Mouse (Mus musculus) right cerebral cortex, postnatal 25 days (tissue): Measurements from ENCODE around the gene Med28.

Experiments
- DNase-seq: peaks from one replicate; pipeline ENCODE4 v3.0.0; 2022

The Med28 gene

DNA sequence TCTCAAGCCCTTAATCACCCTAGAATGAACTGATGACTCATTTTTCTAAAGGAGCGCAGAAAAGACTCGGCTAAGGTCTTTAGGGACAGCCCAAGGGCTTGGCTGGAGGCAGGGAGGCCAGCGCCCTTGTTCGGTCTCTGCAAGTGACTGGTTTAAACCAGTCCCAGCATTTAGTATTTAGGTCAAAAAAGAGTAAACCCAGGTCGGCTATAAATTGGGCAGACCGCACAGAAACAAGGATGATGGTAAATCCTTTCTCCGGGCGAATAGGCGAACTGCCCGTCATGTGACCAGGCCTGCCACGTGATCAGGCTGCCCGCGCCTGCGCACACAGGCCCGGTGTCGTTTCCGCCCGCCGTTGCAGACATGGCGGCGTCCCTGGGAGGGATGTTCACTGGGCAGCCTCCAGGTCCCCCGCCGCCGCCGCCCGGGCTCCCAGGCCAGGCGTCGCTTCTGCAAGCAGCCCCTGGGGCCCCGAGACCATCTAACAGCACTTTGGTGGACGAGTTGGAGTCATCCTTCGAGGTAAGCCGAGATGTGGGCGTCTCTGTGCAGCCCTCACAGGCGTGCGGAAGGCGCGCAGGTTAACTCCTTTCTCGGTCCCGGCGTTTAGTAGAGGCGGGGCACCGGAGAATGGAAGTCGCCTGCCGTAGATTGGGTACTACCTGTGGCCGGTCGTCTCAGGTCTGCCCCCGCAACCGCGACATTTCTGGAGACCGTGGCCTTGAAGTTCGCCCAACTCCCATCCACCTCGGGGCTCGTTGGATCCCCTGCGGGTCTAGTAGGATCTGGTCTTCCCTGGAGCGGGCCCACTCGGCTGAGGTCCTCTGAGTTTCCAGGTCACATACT lies at the start of gene Med28:
Gene Med28, plus strand, starts transcription at position 270 of the 849 bp plus-strand sequence.
- peak; percentile 95 for DNase-seq

DNA sequence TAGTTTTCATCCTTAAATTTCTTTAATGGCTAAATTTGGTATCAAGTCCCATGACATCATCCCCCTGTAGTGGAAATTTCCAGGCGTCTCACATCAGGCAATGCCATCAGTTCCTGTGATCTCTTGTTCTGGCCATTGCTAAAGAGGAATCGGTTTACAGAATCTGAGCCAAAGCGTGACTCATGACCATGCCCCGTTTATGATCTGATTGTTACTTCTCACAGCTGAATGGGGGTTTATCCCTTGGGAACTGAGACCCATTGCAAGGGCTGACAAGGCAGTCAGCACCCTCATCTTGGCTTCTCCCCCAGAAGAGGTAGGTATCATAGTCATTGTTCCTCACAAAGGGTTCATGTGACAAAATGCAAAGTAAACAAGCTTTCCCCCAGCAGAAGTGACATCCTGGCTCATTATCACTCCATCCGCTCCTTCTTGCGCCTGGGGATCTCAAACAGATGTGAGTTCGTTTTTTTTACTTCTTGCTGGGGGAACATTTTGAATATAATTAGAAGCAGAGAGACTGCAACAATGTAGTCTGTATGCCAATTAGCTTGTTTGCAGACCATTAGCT lies 47.1 kb upstream of the Med28 start:
- no peak for DNase-seq

DNA sequence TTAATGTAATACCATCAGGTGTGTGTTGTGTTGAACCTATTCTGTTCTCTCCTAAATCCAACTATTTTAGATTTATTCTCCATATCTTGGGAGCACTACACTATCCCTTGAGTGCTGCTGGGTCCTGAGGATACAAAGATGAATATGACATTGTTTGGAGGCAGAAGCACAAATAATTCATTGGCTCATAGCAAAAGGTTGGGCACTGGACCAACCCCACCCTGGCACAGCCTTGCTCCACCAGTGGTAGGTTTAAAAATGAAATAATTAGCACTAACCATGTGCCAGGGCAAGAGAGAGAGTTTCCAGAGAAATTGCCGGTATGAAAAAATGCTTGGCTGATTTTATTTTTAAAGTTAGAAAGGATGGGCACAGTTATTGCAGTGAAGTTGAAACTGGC lies 46.5 kb upstream of the Med28 start:
- DNase-seq, result no peak

DNA sequence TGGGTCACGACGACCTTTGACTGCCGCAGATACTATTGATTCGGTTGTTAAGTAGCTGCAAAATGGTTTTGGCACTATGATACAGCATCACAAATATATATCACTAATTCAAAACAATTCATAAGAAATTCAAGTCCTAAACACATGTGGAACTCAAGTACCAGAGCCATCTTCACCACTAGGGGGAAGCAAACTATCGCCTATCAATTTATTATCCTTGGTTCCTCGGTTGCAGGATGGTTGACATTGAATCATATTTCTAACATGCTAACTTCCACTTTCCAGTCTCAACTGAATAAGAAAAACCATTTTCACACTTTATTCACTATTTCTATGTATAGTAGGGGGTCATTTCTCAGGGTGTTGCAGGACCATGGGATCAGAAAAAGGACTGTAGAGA lies 45.8 kb upstream of the Med28 start:
- no peak for DNase-seq

DNA sequence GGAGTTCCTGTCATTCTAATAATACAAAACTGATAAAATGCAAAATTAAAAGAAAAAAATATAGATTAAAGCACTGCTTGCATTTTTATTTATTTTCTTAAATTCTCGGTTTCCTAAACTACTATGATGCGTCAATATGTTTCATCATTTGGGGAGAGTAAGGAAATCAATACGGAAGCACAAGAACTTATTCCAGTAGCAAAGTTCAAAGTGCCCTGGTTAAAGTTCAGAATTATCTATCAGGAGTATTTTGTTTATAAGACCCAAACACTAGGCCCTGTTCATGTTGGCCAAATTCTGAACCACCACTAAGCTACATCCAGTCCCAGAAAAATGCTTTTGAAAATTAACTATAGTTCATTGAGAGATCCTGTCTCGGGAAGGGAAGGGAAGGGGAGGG lies 45.3 kb upstream of the Med28 start:
- DNase-seq, result no peak

DNA sequence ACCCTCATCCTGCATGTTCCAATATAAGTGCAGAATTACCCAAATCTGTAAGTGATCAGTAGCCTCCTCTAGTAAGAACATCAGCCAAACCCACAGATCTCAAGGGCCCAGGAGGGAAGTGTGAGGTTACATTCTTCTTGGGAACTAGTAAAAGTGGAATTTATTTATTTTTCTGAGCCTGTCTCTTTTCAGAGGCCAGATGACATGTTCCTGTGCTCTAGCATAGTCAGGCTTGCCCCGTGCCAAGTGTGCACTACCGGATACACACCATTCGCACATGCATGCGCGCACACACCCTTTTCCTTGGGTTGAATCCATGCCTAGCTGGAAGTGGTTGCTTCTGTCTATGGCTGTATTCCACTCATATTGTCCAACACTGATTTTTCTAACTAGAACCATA lies 44.3 kb upstream of the Med28 start:
- no peak for DNase-seq

DNA sequence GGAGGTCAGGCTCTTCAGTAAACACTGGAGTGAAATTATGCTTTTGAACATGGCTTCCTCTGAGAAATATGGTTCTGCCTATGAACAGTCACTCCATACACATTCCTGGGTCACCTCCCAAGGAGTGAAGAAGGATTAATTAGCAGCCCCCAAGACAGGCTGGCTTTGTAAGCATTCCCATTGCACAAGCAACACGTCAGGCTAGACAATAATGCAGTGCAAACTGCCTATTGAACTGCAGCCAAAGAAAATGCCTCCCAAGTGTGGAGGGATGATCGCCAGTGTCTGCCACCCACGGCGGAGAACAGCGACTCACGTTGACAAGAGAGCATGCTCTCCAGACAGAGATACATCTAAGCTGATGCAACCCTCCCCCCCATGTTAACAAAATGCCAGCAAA lies 43.7 kb upstream of the Med28 start:
- no peak for DNase-seq

DNA sequence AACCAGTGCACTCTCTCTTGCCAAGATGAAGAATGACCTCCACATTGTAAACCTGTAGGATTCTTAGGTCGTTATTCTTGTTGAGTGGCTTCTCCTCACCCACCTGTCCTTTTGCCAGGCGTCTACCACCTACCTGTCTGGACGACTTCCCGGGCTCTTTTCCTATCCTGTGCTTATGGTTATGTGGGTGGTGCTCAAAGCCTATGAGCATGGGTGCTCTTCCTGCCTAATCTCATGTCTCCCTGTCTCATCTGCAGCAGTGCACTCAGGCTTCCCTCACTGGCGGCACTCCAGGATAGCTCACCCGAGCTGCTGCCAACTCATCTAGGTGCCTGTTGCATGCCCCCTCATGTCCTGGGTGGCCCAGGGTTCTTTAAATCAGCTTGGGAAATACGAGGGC lies 42.4 kb upstream of the Med28 start:
- no peak for DNase-seq

DNA sequence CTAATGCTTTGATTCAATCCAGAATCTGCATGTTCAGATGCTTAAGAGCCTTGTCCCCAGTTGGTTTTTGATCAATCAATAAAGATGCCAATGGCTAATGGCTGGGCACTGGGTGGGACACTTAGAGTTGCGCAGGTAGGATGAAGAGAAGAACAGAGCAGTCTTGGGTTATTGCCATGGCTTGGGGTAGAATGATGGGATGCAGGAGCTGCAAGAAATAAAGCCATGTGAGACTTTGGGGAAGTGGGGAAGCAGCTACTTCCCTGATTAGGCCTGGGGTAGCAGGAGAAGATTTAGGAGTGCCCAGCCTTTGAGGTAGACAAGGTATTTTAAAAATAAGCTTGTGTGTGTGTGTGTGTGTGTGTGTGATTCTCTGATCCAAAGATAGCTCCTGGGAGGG lies 40.0 kb upstream of the Med28 start:
- DNase-seq, result no peak

DNA sequence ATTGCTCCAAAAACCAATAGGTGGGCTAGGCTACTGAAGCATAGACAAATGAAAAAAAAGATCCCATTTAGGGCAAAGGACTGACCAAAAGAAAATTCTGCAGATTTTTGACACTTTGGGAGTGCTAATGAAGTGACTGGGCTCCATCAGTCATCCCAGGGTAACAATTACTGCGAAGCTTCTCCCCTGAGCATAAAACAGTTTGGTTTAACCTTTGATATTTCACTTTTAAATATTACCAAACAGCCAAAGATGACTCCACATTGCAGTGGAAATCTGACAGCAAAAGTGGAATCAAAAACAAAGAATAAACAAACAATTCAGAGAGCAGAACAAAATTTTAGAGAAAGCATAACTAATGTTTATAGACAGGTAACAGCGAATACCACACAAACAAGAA lies 38.9 kb upstream of the Med28 start:
- no peak for DNase-seq

DNA sequence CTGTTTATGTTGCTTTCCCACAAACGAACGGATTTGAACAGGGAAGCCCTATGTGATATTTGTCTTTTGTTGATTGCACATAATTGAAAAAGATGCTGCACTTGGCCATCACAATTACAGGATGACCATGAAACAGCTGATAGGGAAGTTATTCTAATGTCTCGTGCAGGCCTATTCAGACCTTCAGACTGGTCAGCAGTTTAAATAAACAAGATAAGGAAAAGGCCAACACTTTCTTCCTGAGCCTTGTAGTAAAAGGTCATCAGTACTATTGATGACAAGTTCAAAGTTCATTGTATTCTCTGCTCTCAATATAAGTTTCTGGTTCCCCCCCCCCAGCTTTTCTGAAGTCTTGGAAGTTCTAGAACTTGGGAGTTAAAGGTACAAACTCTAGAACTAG lies 37.4 kb upstream of the Med28 start:
- no peak for DNase-seq

DNA sequence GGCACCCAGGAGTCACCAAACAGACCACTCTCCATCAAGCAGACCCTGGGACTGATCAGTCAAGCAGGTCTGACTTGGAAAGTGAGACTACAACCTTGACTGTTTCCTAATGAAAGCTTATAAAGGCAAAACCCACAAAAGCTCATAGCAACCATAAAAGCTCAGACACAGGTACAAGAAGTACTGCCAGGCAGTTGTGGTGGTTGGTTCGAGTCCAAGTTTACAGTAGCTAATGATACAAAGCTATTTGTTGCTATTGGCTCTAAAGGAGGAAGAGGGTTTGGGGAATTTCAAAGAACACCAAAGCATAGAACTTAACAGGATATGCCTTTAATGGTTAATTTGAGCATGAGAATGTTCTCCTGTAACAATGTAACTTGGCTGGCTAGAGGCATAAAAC lies 36.4 kb upstream of the Med28 start:
- no peak for DNase-seq

DNA sequence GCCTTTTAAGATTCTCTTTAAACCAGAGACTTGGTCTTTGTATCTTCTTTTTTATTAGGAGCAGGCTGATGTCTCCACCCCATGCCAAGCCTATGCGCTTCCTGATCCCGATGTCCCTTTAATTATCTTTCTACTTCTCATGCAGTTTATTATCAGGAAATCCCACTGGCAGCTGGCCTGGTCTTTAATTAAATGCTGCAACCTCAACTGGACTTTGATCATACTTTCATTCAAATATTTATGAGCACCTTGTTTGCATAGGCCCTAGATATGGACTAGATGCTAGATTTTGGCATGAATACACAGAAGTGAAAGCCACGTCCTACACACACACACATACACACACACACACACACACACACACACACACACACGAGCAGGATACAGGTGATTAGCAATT lies 28.3 kb upstream of the Med28 start:
- DNase-seq, result no peak

DNA sequence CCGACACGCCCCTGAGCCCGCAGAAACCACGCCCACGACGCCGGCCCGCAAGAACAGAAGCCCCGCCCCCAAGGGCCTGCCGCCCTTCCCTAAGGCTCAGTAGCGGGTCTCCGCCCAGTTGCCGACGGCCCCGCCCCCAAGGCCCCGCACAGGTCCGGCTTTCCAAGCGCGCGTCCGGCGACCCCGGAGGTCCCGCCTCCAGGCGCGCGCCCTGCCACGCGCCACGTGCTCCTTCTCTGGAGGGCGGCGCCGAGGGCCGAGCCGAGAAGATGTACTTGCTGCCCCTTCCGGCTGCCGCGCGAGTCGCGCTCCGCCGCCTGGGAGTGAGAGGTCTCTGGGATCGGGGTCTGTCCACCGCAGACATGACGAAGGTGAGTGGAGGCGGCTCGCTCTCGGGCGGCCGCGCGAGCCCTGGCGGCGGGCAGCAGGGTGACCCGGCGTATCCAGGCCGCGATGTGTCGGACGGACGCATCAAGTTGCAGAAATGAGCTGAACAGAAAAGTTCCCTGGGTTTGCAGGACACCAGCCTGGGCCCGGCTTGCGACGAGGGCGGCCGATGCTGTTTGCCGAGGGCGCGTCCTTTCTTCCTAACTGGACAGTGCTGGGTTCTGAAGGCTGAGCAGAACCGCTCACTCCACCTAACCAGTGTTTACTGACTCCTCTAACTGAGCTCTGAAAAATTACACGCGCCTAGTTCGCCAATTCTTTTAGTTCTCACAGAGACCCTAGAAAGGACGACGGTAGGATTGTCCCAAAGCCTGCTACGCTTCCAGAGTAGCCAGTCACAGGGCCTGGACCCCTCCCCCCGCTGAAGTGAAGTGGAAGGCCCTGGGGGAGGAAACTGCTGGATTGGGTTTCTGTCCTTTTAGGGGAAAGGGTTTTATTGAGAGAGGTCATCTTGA lies 26.6 kb upstream of the Med28 start, which contains the start of gene Lap3:
Gene Lap3, plus strand, starts transcription at position 184 of the 902 bp plus-strand sequence.
- DNase-seq, result peak; percentile 97

DNA sequence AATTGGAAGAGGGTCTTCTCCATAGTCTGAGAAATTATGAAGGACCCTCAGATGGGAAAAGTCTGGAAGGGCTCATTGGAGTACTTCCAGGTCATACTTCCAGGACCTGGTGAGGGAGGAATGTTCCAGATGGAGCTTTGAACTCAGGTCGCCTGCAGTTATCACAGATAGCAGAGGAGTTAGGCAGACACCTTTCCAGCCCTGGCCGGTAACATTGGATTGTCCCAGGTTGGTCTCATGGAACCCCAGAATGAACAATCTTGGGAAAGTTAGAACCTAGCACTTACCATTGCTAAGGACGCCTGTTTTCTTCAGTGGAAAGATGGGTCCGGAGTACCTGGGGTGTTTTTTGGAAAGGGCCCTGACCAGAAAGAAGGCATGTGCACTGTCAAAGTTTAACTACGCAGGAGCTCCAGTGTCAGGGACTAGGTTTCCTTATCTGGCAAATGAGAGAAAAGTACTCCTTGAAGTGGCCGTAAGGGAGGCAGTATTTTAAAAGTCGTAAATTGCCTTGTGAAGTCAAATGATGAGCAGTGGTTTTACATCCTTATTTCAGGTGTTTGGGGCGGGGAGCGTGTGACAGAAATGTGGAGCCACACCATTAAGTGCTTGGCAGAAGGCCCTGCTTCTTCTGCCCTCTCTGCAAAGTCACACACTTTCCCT lies 25.8 kb upstream of the Med28 start:
- DNase-seq, result no peak

DNA sequence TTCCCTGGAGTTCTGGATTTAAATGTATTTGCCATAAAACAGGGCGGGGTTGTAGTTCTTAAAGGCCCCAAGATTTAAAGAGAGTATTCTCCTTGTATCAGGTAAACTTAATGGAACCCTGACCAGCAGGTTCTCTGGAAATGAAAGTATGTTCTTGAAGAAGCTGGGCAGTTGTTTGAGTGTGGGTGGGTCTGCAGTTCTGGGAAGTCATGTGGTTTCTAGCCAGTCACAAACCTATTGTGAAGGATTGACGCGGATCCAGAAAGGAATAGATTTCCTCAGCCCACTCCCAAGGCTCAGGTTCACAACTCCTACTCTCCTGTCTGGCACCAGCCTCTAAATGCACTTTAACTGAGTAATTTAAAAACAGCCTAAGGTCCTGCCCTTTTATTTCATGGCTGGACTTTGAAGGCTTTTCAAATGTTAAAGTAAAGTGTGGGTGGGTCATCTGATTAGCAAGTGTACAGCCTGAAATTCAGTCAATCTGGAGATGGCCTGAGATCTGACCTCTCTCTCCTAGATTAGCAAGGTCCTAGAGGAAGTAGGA lies 24.5 kb upstream of the Med28 start:
- no peak for DNase-seq

DNA sequence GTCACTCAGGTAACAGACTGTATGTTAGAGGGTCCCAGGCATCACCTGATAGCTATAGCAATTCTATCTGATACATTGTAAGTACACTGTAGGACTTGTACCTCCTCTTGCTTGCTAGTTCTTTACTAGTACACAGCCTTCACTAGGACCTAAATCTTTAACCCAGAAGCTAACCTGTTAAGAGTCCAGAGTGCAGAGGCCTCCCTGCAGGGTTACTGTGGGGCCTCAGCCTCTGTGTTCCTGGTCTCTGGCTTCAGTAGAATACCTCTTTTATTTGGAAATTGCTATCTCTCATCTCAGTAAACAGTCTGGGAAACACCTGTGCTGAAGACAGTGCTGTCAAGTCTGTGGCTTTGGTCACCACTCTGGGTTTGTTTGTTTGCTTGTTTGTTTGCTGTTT lies 24.0 kb upstream of the Med28 start:
- DNase-seq, result no peak

DNA sequence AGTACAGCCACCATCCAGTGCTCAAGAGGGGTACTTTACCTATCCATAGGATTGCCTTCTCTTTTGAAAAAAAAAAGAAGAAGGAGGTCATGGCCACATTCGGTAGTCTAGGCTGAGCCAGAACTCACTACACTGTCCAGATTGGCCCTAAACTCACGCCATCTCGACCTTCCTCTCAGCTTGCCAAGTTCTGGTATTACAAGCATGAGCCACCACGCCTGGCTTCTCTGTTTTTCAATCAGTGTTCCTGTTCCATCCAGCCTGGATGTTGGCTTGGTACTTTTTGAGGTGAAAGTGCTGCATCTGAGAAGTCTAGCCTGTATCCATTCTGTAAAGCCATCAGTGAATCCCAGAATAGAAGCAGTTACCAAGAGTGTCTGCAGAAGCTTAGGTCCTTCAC lies 23.6 kb upstream of the Med28 start:
- DNase-seq, result no peak

DNA sequence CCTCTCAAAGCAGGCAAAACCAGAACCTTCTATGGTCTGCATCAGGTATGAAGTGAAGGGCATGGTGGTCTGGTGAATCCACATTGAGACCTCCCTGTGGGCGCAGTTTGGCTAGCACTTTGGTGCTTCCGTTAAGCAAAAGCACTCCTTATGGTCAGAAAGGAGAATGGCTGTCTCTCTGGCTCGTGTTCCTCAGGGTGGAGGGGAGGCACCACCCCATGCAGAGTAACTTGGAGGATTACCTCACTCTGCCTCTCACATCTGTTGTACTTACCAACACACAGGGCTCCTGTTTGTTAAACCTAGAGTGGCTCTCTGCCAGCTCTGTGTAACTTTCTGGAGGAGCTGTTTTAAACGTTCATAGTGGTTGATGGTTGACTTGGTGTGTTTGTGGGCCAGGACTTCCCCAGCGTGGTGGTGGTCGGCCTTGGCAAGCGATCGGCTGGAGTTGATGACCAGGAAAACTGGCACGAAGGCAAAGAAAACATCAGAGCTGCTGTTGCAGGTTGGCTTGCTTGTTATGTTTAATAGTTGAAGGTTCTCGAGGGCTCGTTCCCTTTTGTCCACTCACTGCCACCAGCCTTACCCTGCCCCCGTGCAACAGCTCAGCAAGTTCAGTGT lies 23.0 kb upstream of the Med28 start:
- DNase-seq, result no peak

DNA sequence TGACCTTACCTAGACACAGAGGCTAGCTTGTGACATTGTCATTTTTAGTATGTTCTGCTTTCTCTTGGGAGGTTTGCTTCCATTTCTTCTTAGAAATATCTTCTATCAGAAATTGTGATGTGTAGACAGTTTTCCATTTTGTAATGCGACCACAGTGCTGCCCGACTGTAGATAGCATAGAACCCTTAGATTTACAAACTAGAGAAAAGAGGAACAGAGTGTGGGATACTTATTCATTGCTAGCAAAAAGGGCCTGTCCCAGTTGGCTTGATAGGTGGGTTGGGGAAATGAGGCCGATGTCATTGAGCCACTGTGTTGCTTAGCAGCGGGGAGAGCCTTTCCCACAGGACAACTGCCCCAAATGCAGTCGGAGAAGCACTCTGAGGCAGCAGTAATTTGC lies 22.5 kb upstream of the Med28 start:
- no peak for DNase-seq

DNA sequence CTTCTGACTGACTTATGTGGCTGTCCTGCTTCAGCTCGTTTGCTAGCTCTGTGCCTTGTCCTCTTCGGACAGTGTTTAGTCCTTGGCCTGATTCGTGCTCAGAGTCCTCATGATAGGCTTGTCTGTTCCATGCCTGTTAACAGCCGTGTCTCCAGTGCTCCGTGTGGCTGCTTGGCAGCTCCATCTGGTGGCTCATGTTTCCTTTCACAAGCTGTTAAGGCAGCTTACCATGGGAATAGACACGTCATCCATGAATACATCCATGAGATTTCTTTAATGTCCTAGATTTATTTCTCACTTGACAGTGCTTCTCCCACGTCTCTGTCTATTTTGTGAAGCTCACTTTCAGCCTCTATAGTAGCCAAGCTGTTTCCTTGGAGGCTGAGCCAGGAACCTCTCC lies 10.0 kb upstream of the Med28 start:
- no peak for DNase-seq

DNA sequence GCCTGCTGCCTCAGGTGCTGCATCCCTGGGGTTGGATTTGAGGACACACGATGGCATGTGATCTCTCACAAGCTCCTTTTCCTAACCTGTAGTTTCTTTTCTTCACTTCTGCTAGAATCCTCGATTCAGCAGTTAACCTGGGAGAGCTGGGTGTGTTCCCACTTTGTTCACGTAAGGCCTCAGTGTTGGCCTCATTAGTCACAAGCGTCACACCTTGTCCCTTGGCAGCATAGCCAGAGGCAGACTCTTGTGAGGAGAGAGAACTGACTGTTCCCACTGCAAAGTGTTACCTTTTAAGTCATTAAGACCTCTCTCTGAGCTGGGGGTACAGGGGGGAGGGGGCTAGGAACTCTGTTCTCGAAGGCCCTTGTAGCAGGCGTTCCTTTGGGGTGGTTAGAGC lies 7.1 kb upstream of the Med28 start:
- DNase-seq, result no peak
